Mouse (Mus musculus) MEL (cell line): ENCODE measurements around the gene Mark4.

Source experiments
- CTCF ChIP-seq, 3 experiments: IDR thresholded peaks in 2 of 3; conservative IDR thresholded peaks in 1 of 3; 2 replicates each; pipeline ENCODE4 v1.5.1; 2011 to 2012; ENCODE audit warnings: low read length in 3 of 3, low read depth in 2 of 3, mild to moderate bottlenecking in 2 of 3, improper control_type of control experiment in 1 of 3, inconsistent platforms in 1 of 3, mixed read lengths in 1 of 3, moderate library complexity in 1 of 3; ENCODE audit not compliant: control insufficient read depth in 1 of 3, insufficient read depth in 1 of 3, poor library complexity in 1 of 3, severe bottlenecking in 1 of 3
- ETS1 ChIP-seq: IDR thresholded peaks from 2 replicates; pipeline ENCODE4 v1.6.1; 2012; ENCODE audit warnings: low read depth, mild to moderate bottlenecking, inconsistent platforms, low read length, improper control_type of control experiment, moderate library complexity
- HCFC1 ChIP-seq: IDR thresholded peaks from 2 replicates; pipeline ENCODE4 v1.6.1; 2012; ENCODE audit warnings: low read depth, mild to moderate bottlenecking, inconsistent platforms, low read length, improper control_type of control experiment, moderate library complexity
- MEF2A ChIP-seq: IDR thresholded peaks from 2 replicates; pipeline ENCODE4 v1.6.1; 2014; ENCODE audit warnings: low read depth, mild to moderate bottlenecking, inconsistent platforms, low read length, improper control_type of control experiment; ENCODE audit not compliant: poor library complexity, insufficient replicate concordance, severe bottlenecking; ENCODE audit errors: extremely low read depth
- MYC ChIP-seq: IDR thresholded peaks from 2 replicates; pipeline ENCODE4 v1.6.1; 2011; ENCODE audit warnings: low read depth, mild to moderate bottlenecking, low read length, improper control_type of control experiment, moderate library complexity
- NELFE ChIP-seq: IDR thresholded peaks from 2 replicates; pipeline ENCODE4 v1.6.1; 2011; ENCODE audit warnings: low read depth, low read length, improper control_type of control experiment
- POLR2A ChIP-seq, 2 experiments: IDR thresholded peaks; 2 replicates each; pipeline ENCODE4 v1.6.1; 2011 to 2012; ENCODE audit warnings: low read length in 2 of 2, mild to moderate bottlenecking in 2 of 2, control low read depth in 1 of 2, improper control_type of control experiment in 1 of 2, low read depth in 1 of 2, moderate library complexity in 1 of 2; ENCODE audit not compliant: control insufficient read depth in 1 of 2, insufficient read depth in 1 of 2, poor library complexity in 1 of 2
- RAD21 ChIP-seq: IDR thresholded peaks from 2 replicates; pipeline ENCODE4 v1.6.1; 2011; ENCODE audit warnings: mild to moderate bottlenecking, low read depth, low read length, improper control_type of control experiment
- SIN3A ChIP-seq: IDR thresholded peaks from 2 replicates; pipeline ENCODE4 v1.6.1; 2012; ENCODE audit warnings: low read length, improper control_type of control experiment, inconsistent platforms
- SMC3 ChIP-seq: IDR thresholded peaks from 2 replicates; pipeline ENCODE4 v1.6.1; 2011; ENCODE audit warnings: low read depth, low read length, improper control_type of control experiment
- TCF12 ChIP-seq: IDR thresholded peaks from 2 replicates; pipeline ENCODE4 v1.6.1; 2014; ENCODE audit warnings: low read depth, mild to moderate bottlenecking, inconsistent platforms, low read length, improper control_type of control experiment, moderate library complexity
- UBTF ChIP-seq: IDR thresholded peaks from 2 replicates; pipeline ENCODE4 v1.6.1; 2012; ENCODE audit warnings: low read depth, mild to moderate bottlenecking, inconsistent platforms, low read length, improper control_type of control experiment, moderate library complexity, borderline replicate concordance; ENCODE audit not compliant: insufficient read depth
- ZNF384 ChIP-seq: IDR thresholded peaks from 2 replicates; pipeline ENCODE4 v1.6.1; 2012; ENCODE audit warnings: low read depth, mild to moderate bottlenecking, inconsistent platforms, low read length, improper control_type of control experiment

DNA sequence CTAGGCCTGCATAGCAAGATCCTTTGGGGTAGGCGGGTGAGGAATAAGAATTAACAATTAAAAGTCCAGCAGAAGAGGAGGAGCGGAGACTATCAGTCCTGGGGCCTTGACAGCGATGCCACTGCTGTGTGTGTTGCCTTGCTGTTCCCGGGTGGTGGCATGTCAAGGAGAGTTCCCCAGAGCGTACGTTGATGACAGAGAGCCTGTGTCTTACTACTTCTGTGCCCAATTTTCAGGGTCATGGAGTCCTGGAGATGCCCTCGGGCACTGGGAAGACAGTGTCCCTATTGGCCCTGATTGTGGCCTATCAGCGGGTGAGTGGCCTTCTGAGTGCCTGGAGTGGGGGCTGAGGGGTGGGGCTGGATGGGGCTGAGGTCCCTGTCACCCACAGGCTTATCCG, 74.9 kb downstream of the Mark4 start:
- TF ChIP-seq POLR2A (IDR thresholded peaks at IDR 0.05; ENCODE audit: control insufficient read depth in 1 of 2, insufficient read depth in 1 of 2, low read depth in 1 of 2, low read length in 2 of 2, poor library complexity in 1 of 2) (no peak), SMC3 (no peak), ETS1 (no peak), NELFE (no peak), CTCF (IDR thresholded peaks at IDR 0.05 in 2 of 3, conservative IDR thresholded peaks at IDR 0.05 in 1 of 3; ENCODE audit: control insufficient read depth in 1 of 3, insufficient read depth in 1 of 3, low read depth in 2 of 3, low read length in 3 of 3, poor library complexity in 1 of 3, severe bottlenecking in 1 of 3) (no peak), RAD21 (no peak), TCF12 (no peak), MYC (no peak), SIN3A (no peak), UBTF (no peak), ZNF384 (no peak), HCFC1 (no peak), MEF2A (no peak)
